Mouse (Mus musculus): ENCODE data around the gene Trpm1.

DNA sequence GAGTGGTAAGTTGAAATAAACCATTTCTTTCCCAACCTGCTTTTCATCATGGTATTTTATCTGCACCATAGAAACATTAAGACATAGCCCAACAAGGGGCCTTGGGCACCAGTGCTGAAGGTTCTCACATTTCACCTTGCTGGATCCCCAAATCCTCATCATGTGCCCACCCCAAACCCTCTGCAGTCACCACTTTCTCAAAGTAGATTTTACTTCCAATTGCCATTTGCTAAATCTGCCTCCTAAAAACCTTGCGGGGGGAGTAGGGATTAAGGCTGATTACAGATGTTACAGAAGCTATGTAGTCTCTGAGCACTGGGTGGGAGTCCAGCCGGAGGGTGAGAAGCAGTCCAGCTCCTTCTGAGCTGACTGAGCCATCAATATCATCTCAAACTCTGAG is at the start of gene Trpm1:
- TF ChIP-seq CTCF (IDR thresholded peaks at IDR 0.05; ENCODE audit: borderline replicate concordance, insufficient read depth, low read length) (no peak), POLR2A (IDR thresholded peaks at IDR 0.05; ENCODE audit: low read depth, low read length) (no peak)
